In genomic region chr2:153668754-153669376, GRCm38 (mm10) we compare ENCODE assay signal across 8 mouse cellular contexts. TPM values are rescaled to one million over a fixed set of nuclear protein-coding genes. Genes with fewer than 3 reads are reported as not detected.
A peak's percentile ranks its signal among the peaks of the same experiment; 100 is the strongest.
DNase-seq lines count a peak whose midpoint lies in the region; ATAC-seq and TF ChIP-seq lines count a peak whose summit lies in the region.

No protein-coding gene starts in this region.

- H3K27me3 ChIP-seq in hindbrain, embryonic 13.5 days: no peaks in the 10 kb centered on the region
- no peaks in the 10 kb centered on the region for H3K27me3 ChIP-seq in liver, embryonic 14.5 days (ENCODE audit: control insufficient read depth, insufficient read depth, low read length)

- no peak overlapping the region for H3K4me3 ChIP-seq in hindbrain, embryonic 13.5 days
- no peak overlapping the region for H3K4me3 ChIP-seq in liver, embryonic 14.5 days (ENCODE audit: insufficient read depth in 1 of 2, low read depth in 2 of 2, low read length in 2 of 2)

- ATAC-seq in hindbrain, embryonic 13.5 days (ENCODE audit: low FRiP score): 0 out of 2 replicates have a peak, but pooled peaks have one; percentile 21
- ATAC-seq in liver, embryonic 14.5 days (ENCODE audit: insufficient read depth): no peak

- DNase-seq in frontal cortex, adult 2 months (ENCODE audit: extremely low spot score in 1 of 2, low spot score in 1 of 2): peak; percentile 31 to 87
- no peak for DNase-seq in frontal cortex, postnatal 25 days (ENCODE audit: low spot score in 2 of 2)
- DNase-seq in CD4-positive helper T cell, adult 2 months (ENCODE audit: low read depth, low spot score): peak; percentile 28
- DNase-seq in c-Kit-positive CD71-positive TER-119-negative erythroid progenitor cells, embryonic 14.5 days (ENCODE audit: low read depth): peak; percentile 44
- DNase-seq in liver, embryonic 14.5 days (ENCODE audit: low read depth in 3 of 3, low spot score in 3 of 3): peak; percentile 7 to 27 (median 23)
- DNase-seq in right cerebral cortex, postnatal 10 days (ENCODE audit: low spot score in 2 of 2): peak; percentile 29 to 38
- DNase-seq in thymus, postnatal 36 days: no peak

- TF ChIP-seq CTCF in liver, embryonic 14.5 days (IDR thresholded peaks at IDR 0.05; ENCODE audit: low read depth): peak; percentile 65

- WGBS in hindbrain, embryonic 13.5 days: 67% methylated on average over 7 of the region's 7 CpGs
- 52% methylated on average over 7 of the region's 7 CpGs for WGBS in liver, embryonic 14.5 days (ENCODE audit: insufficient replicate concordance)

- no peak overlapping the region for H3K27ac ChIP-seq in hindbrain, embryonic 13.5 days
- no peak overlapping the region for H3K27ac ChIP-seq in liver, embryonic 14.5 days

- 0 out of 2 replicates have a peak, but pooled peaks cover 4% of the 10 kb centered on the region for H3K4me1 ChIP-seq in hindbrain, embryonic 13.5 days (replicated peaks)
- H3K4me1 ChIP-seq in liver, embryonic 14.5 days (replicated peaks; ENCODE audit: control insufficient read depth in 2 of 2, insufficient read depth in 2 of 2, low read length in 1 of 2): no peaks in the 10 kb centered on the region

- no peak for TF ChIP-seq EP300 in liver, embryonic 14.5 days (IDR thresholded peaks at IDR 0.05; ENCODE audit: low read depth)

- H3K36me3 ChIP-seq in hindbrain, embryonic 13.5 days: peaks cover 8% of the 10 kb centered on the region; the same call in 1 of the 2 replicates
- H3K36me3 ChIP-seq in liver, embryonic 14.5 days (replicated peaks; ENCODE audit: control insufficient read depth, insufficient read depth, low read depth): no peaks in the 10 kb centered on the region

- H3K9me3 ChIP-seq in hindbrain, embryonic 13.5 days: no peaks in the 10 kb centered on the region
- no peaks in the 10 kb centered on the region for H3K9me3 ChIP-seq in liver, embryonic 14.5 days (ENCODE audit: control insufficient read depth, low read length)

- H3K9ac ChIP-seq in hindbrain, embryonic 13.5 days: no peak overlapping the region
- no peak overlapping the region for H3K9ac ChIP-seq in liver, embryonic 14.5 days (replicated peaks)

- no peak overlapping the region for H3K4me2 ChIP-seq in hindbrain, embryonic 13.5 days
- no peak overlapping the region for H3K4me2 ChIP-seq in liver, embryonic 14.5 days (ENCODE audit: low read depth)

RNA-seq across cellular contexts. Expression of gene Dnmt3b, which starts 19.6 kb away (rescaled TPM):
- 1.2 and 1.5 TPM in 2 replicates for polyA plus RNA-seq in frontal cortex, adult 2 months (2012; rRNA removed)
- 4.4 and 4.9 TPM in 2 replicates for polyA plus RNA-seq in hindbrain, embryonic 13.5 days (2015; fragmentation: Nextera tagmentation; extraction: Ambion mirVana)
- polyA plus RNA-seq in liver, embryonic 14.5 days (2012; rRNA removed): 2.2 and 2.8 TPM in 2 replicates
- polyA plus RNA-seq in liver, embryonic 14.5 days (2014; fragmentation: Nextera tagmentation; extraction: Ambion mirVana): 4.1 and 4.3 TPM in 2 replicates

RNA-seq across cellular contexts. Expression of gene Dnmt3c, which starts 27.6 kb away (rescaled TPM):
- 0.06 and 0.11 TPM in 2 replicates for polyA plus RNA-seq in frontal cortex, adult 2 months (2012; rRNA removed)
- 0.09 TPM in 1 of 2 replicates, not detected in the other for polyA plus RNA-seq in hindbrain, embryonic 13.5 days (2015; fragmentation: Nextera tagmentation; extraction: Ambion mirVana)
- polyA plus RNA-seq in liver, embryonic 14.5 days (2012; rRNA removed): 0.23 and 0.41 TPM in 2 replicates
- 0.45 and 0.50 TPM in 2 replicates for polyA plus RNA-seq in liver, embryonic 14.5 days (2014; fragmentation: Nextera tagmentation; extraction: Ambion mirVana)

RNA-seq across cellular contexts. Expression of gene Commd7, which starts 36.3 kb away (rescaled TPM):
- 34.8 and 35.5 TPM in 2 replicates for polyA plus RNA-seq in frontal cortex, adult 2 months (2012; rRNA removed)
- polyA plus RNA-seq in hindbrain, embryonic 13.5 days (2015; fragmentation: Nextera tagmentation; extraction: Ambion mirVana): 88.3 and 88.8 TPM in 2 replicates
- polyA plus RNA-seq in liver, embryonic 14.5 days (2012; rRNA removed): 5.4 and 9.5 TPM in 2 replicates
- polyA plus RNA-seq in liver, embryonic 14.5 days (2014; fragmentation: Nextera tagmentation; extraction: Ambion mirVana): 24.9 and 25.4 TPM in 2 replicates

Comparison
In these comparisons a context has a peak if more than half of its experiments do, and no peak if none do; other contexts are left out.
1. DNase-seq: peak in frontal cortex, adult 2 months (2 of 2), CD4-positive helper T cell, adult 2 months (single experiment), c-Kit-positive CD71-positive TER-119-negative erythroid progenitor cells, embryonic 14.5 days (single experiment), liver, embryonic 14.5 days (3 of 3) and right cerebral cortex, postnatal 10 days (2 of 2); none in frontal cortex, postnatal 25 days (0 of 2) and thymus, postnatal 36 days (0 of 2).